Mouse (Mus musculus) C2C12 (cell line): Measurements from ENCODE around the gene Rph3al.

Experiments used
- CEBPB ChIP-seq: IDR thresholded peaks from one replicate; pipeline ENCODE4 v1.6.1; 2011; ENCODE audit warnings: low read depth, mild to moderate bottlenecking, control low read depth, moderate library complexity
- CTCF ChIP-seq: IDR thresholded peaks from one replicate; pipeline ENCODE4 v1.5.1; 2011; ENCODE audit not compliant: control insufficient read depth, insufficient read depth, insufficient read length
- FOSL1 ChIP-seq: IDR thresholded peaks from one replicate; pipeline ENCODE4 v1.8.0; 2011; ENCODE audit warnings: mild to moderate bottlenecking, low read length; ENCODE audit not compliant: poor library complexity, insufficient read depth, severe bottlenecking
- MAX ChIP-seq: IDR thresholded peaks from one replicate; pipeline ENCODE4 v1.6.1; 2011; ENCODE audit warnings: mild to moderate bottlenecking, control low read depth
- MYOG ChIP-seq: IDR thresholded peaks from one replicate; pipeline ENCODE4 v1.6.1; 2011; ENCODE audit not compliant: control insufficient read depth, insufficient read length; ENCODE audit errors: extremely low read depth
- USF1 ChIP-seq: IDR thresholded peaks from one replicate; pipeline ENCODE4 v1.6.1; 2011; ENCODE audit warnings: low read depth, mild to moderate bottlenecking, control low read depth, moderate library complexity

DNA sequence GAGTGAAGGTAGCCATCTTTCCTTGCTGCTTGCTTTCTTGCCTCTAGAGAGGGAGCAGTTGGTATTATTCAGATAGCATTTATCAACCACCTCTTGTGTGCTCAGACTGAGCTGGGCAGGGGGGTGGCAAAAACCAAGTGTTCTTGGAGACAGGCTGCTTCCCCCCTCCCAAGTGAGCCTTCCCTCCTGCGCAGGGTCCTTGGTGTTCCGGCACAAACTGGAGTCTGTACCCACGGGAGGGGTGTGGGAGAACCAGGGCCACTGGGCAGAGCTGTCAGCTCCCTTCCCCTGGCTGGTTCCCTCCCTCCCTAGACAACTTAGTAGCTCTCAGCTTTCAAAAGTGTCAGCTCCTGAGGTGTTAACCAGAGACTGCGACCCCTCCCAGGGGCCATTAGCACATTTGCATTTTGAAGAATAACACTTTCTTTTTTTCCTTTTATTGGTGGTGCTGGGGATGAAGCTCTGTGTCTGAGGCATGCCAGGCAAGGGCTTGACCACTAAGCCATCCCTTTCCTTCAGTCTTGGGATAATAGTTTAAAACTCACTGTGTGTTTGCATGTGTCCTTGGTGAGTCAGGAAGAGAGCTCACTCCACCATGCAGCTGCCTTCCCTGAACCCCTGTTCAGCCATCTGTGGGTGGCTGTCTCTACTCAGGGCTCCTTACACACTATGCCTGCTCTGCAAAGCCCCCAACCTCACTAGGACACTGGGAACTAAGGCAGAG is 73.5 kb downstream of the Rph3al start:
- TF ChIP-seq CTCF (no peak), MYOG (no peak), FOSL1 (no peak), CEBPB (no peak), USF1 (no peak), MAX (no peak)
